Mouse (Mus musculus): Measurements from ENCODE around the gene Rad17. TPM values are rescaled to one million over a fixed set of nuclear protein-coding genes. Genes with fewer than 3 reads are reported as not detected.

Rad17 gene
- total and polyA plus RNA-seq, 3 experiments, result 2.0 to 23.0 (median 20.5) TPM

GRCm38 (mm10) chr13:100616181-100617087, 34.4 kb downstream of the Rad17 start, which contains the start of gene Marveld2:
Gene Marveld2 (minus strand): TSS chr13:100616971.
- peak; percentile 54 for DNase-seq

GRCm38 (mm10) chr13:100612903-100613302, 37.9 kb downstream of the Rad17 start:
- DNase-seq, result no peak

- no peak for DNase-seq
Observed at GRCm38 (mm10) chr13:100612251-100612650, 38.6 kb downstream of the Rad17 start.

GRCm38 (mm10) chr13:100611266-100611665, 39.6 kb downstream of the Rad17 start:
- no peak for DNase-seq

- no peak for DNase-seq
Observed at GRCm38 (mm10) chr13:100607756-100608155, 43.1 kb downstream of the Rad17 start.

GRCm38 (mm10) chr13:100605845-100606244, 45.0 kb downstream of the Rad17 start:
- no peak for DNase-seq

GRCm38 (mm10) chr13:100603738-100604095, 47.1 kb downstream of the Rad17 start:
- no peak for DNase-seq

- DNase-seq, result no peak
Observed at GRCm38 (mm10) chr13:100603031-100603737, 47.7 kb downstream of the Rad17 start.

GRCm38 (mm10) chr13:100602239-100602902, 48.5 kb downstream of the Rad17 start:
- DNase-seq, result no peak

GRCm38 (mm10) chr13:100601034-100601433, 49.8 kb downstream of the Rad17 start:
- DNase-seq, result no peak

- DNase-seq, result no peak
Observed at GRCm38 (mm10) chr13:100600317-100600716, 50.5 kb downstream of the Rad17 start.

GRCm38 (mm10) chr13:100597284-100597683, 53.6 kb downstream of the Rad17 start:
- no peak for DNase-seq

- DNase-seq, result no peak
Observed at GRCm38 (mm10) chr13:100595552-100595885, 55.3 kb downstream of the Rad17 start.

GRCm38 (mm10) chr13:100594838-100595551, 55.9 kb downstream of the Rad17 start:
- DNase-seq, result no peak

- DNase-seq, result peak; percentile 41
Observed at GRCm38 (mm10) chr13:100594041-100594792, 56.6 kb downstream of the Rad17 start.

- no peak for DNase-seq
Observed at GRCm38 (mm10) chr13:100588646-100589045, 62.2 kb downstream of the Rad17 start.

- DNase-seq, result no peak
Observed at GRCm38 (mm10) chr13:100582144-100582543, 68.7 kb downstream of the Rad17 start.

GRCm38 (mm10) chr13:100581701-100582100, 69.2 kb downstream of the Rad17 start:
- DNase-seq, result peak; percentile 23

- DNase-seq, result no peak
Observed at GRCm38 (mm10) chr13:100579951-100580350, 70.9 kb downstream of the Rad17 start.

- DNase-seq, result no peak
Observed at GRCm38 (mm10) chr13:100579220-100579619, 71.6 kb downstream of the Rad17 start.

- no peak for DNase-seq
Observed at GRCm38 (mm10) chr13:100575950-100576349, 74.9 kb downstream of the Rad17 start.

Measured in adrenal gland, adult 2 months (tissue).